Mouse (Mus musculus) G1E (cell line): ENCODE data around the gene Gmnn. TPM values are rescaled to one million over a fixed set of nuclear protein-coding genes. Genes with fewer than 3 reads are reported as not detected.

Source experiments
- ATAC-seq: 2 replicates; pipeline ENCODE4 v1.8.0; 2016; ENCODE audit warnings: mild to moderate bottlenecking; ENCODE audit not compliant: insufficient number of reproducible peaks, poor library complexity, low FRiP score, severe bottlenecking; ENCODE audit errors: extremely low read depth
- DNase-seq: peaks from one replicate; pipeline ENCODE4 v3.0.0; 2012; ENCODE audit warnings: low spot score
- H3K27me3 ChIP-seq: 2 replicates; pipeline ENCODE4 v1.6.1; 2012; ENCODE audit warnings: mild to moderate bottlenecking, low read length, inconsistent platforms; ENCODE audit not compliant: insufficient read depth
- H3K36me3 ChIP-seq: replicated peaks from 2 replicates; pipeline ENCODE3; 2012; ENCODE audit warnings: mild to moderate bottlenecking, inconsistent platforms
- H3K4me1 ChIP-seq: 2 replicates; pipeline ENCODE4 v1.6.1; 2012; ENCODE audit warnings: low read depth, low read length, inconsistent platforms, mixed read lengths; ENCODE audit not compliant: insufficient read depth
- H3K4me3 ChIP-seq: 2 replicates; pipeline ENCODE4 v1.5.1; 2012; ENCODE audit warnings: low read depth, mild to moderate bottlenecking, inconsistent platforms, low read length, moderate library complexity, mixed read lengths
- H3K9me3 ChIP-seq: replicated peaks from 2 replicates; pipeline ENCODE4 v1.6.1; 2012; ENCODE audit warnings: inconsistent platforms
- CTCF ChIP-seq: IDR thresholded peaks from 2 replicates; pipeline ENCODE4 v1.5.1; 2012; ENCODE audit warnings: low read depth, low read length, inconsistent platforms, mixed read lengths
- GATA1 ChIP-seq: IDR thresholded peaks from 2 replicates; pipeline ENCODE4 v1.6.1; 2012; ENCODE audit warnings: borderline replicate concordance, low read length, inconsistent platforms, mixed read lengths
- GATA2 ChIP-seq: IDR thresholded peaks from 2 replicates; pipeline ENCODE4 v1.6.1; 2012; ENCODE audit warnings: low read depth, low read length, inconsistent platforms, borderline replicate concordance
- POLR2AphosphoS5 ChIP-seq: IDR thresholded peaks from 2 replicates; pipeline ENCODE4 v1.6.1; 2012; ENCODE audit warnings: low read depth, low read length, inconsistent platforms; ENCODE audit not compliant: insufficient replicate concordance
- TAL1 ChIP-seq: conservative IDR thresholded peaks from 2 replicates; pipeline ENCODE4 v1.6.1; 2012; ENCODE audit warnings: low read depth, low read length, inconsistent platforms, mixed read lengths
- polyA plus RNA-seq: library from polyadenylated mRNA; stranded (reverse); fragments of >175 nt; gene quantifications from 2 replicates; pipeline ENCODE4 v1.2.3, GENCODE M21; 2012
- total RNA-seq, 2 experiments: library from RNA; stranded (forward) in 1 of 2; stranded (reverse) in 1 of 2; fragments of 200-1000 nt in 1 of 2; fragments of >200 nt in 1 of 2; fragmentation: Nextera tagmentation in 1 of 2; gene quantifications; 2 replicates each; pipeline ENCODE4 v1.2.3; 2014 to 2017

Gmnn gene
- total and polyA plus RNA-seq, 3 experiments = 18.8 to 295 (median 57.2) TPM

DNA sequence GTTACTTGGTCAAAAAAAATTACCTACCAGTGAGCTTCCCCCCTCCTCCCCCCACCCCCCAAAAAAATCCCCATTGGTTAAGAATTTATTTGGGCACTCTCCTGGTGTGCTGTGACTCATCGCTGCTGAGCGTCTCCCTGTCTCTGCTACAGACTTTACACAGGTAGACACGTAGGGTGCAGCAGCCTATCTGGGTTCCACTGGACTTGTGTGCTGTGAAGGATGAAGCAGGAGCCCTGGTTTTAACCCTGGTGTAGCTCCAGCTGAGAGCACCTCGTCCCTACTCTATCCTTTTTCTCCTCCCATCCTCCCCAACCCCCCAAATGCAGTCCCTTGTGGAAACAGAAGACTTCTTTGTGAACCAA is 37.3 kb downstream of the Gmnn start:
- DNase-seq (no peak), ATAC-seq (no peak)
- Histone ChIP-seq H3K27me3 (peaks cover 8% of the 10 kb centered on the region), H3K4me1 (no peaks in the 10 kb centered on the region), H3K36me3 (no peaks in the 10 kb centered on the region), H3K4me3 (no peak overlapping the region), H3K9me3 (no peaks in the 10 kb centered on the region)
- TF ChIP-seq POLR2AphosphoS5 (no peak), TAL1 (no peak), CTCF (no peak), GATA2 (no peak), GATA1 (no peak)

DNA sequence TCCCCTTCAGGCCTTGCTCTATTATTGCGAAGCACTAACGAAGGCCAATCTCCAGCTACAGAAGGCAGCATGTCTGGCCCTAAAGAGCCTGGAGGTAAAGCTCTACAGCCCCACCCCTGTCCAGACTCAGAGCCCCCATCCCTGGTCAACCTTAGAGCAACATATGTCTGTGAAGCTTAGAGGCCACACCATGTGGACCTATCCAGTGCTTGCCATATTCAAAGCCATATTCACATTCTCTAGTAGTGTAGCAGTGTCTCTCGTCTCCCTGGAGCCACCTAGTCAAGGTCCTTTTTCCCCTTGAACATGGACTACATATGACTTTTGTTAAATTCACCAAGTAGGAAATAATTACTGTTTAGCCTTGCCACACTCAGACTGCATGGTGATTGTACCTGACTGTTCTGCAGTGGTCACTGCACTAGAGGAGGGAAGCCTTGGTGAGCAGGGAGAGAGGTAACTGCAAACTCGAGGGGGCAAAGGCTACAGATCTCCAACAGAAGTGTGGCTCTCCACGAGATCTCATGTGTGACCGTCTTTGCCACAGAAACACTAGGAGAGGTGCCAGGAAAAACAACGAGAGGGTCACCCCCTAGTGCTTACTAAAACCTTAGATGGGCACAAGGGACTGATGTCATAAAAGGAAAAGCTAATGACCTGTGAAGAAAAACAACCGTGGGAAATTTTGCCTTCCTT is 37.9 kb downstream of the Gmnn start:
- H3K36me3 ChIP-seq = no peaks in the 10 kb centered on the region
- ATAC-seq (no peak), DNase-seq (no peak)
- TF ChIP-seq GATA2 = no peak
- no peak for TF ChIP-seq TAL1
- no peak for TF ChIP-seq CTCF
- TF ChIP-seq GATA1 = no peak
- TF ChIP-seq POLR2AphosphoS5 = no peak
- peaks cover 8% of the 10 kb centered on the region for H3K27me3 ChIP-seq
- no peak overlapping the region for H3K4me3 ChIP-seq
- no peaks in the 10 kb centered on the region for H3K4me1 ChIP-seq
- no peaks in the 10 kb centered on the region for H3K9me3 ChIP-seq

DNA sequence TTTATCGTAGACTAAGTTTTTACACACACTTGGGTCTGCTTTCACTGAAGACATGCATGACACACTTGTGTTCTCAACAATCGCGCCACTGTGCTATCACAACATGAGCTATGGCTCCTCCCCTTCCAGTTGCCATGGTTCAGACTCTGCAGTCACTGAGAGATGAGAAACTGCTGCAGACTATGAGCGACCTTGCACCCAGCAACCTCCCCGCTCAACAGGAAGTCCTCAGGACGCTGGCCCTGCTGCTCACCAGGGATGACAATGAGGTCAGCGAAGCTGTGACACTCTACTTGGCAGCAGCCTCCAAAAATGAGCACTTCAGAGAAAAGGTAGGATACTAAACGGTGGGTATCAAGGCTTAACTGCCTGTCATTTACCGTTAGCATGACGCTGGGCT is 40.2 kb downstream of the Gmnn start:
- no peak for TF ChIP-seq GATA1
- no peak for ATAC-seq

DNA sequence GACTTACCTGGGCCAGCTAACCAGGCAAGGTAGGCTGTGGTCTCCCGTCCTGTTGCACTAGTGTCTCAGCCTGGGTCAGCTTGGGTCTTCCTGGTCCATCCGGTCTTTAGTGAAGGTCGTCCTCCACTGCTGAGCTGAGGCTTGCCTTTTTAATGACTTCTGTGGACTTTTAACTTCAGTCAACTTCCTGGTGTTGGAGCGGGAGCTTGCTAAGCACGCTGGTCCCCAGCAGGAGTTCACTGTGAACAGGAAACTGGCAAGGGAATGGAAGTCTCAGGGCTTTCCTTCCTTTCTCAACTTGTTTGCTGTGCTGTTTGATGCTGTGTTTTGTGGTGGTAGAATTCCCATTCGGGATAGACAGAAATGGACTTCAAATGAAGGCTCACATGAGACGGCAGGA is 44.0 kb downstream of the Gmnn start:
- no peaks in the 10 kb centered on the region for H3K36me3 ChIP-seq
- no peak for ATAC-seq
- no peak for DNase-seq
- TF ChIP-seq GATA2 (no peak), TAL1 (no peak), CTCF (no peak), GATA1 (no peak), POLR2AphosphoS5 (no peak)
- no peak overlapping the region for H3K4me3 ChIP-seq
- H3K27me3 ChIP-seq = peaks cover 22% of the 10 kb centered on the region
- H3K9me3 ChIP-seq = no peaks in the 10 kb centered on the region
- H3K4me1 ChIP-seq = peaks cover 7% of the 10 kb centered on the region

More for the DNA sequence above, 40.2 kb downstream of the Gmnn start:
- peaks cover 7% of the 10 kb centered on the region; the same call in 1 of the 2 replicates for H3K27me3 ChIP-seq
- H3K4me1 ChIP-seq = no peaks in the 10 kb centered on the region
- no peaks in the 10 kb centered on the region for H3K9me3 ChIP-seq
- no peaks in the 10 kb centered on the region for H3K36me3 ChIP-seq
- H3K4me3 ChIP-seq = no peak overlapping the region
- DNase-seq = no peak

DNA sequence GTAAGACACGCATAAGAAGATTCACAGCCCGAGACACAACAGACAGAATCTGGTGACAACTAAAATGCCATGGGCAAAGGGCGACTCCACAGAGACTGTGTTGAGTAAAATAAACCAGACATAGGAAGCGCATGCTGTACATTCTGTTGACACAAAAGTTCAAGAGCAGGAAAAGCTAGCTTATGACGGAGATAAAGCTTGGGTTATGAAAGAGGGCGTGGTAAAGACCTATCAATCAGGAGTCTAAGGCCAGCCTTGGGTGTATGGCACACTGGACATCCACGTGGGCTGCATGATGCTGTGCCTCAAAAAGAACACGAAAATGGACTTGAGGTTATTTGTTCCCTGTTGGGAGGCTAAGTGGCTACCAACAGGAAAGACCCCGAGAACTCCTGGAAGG is 45.3 kb downstream of the Gmnn start:
- H3K36me3 ChIP-seq = no peaks in the 10 kb centered on the region
- peaks cover 25% of the 10 kb centered on the region for H3K27me3 ChIP-seq
- no peak for ATAC-seq
- no peaks in the 10 kb centered on the region for H3K9me3 ChIP-seq
- no peak overlapping the region for H3K4me3 ChIP-seq
- H3K4me1 ChIP-seq = peaks cover 7% of the 10 kb centered on the region
- TF ChIP-seq TAL1 = no peak
- TF ChIP-seq CTCF = no peak
- no peak for TF ChIP-seq GATA1
- no peak for TF ChIP-seq POLR2AphosphoS5
- no peak for TF ChIP-seq GATA2
- no peak for DNase-seq

DNA sequence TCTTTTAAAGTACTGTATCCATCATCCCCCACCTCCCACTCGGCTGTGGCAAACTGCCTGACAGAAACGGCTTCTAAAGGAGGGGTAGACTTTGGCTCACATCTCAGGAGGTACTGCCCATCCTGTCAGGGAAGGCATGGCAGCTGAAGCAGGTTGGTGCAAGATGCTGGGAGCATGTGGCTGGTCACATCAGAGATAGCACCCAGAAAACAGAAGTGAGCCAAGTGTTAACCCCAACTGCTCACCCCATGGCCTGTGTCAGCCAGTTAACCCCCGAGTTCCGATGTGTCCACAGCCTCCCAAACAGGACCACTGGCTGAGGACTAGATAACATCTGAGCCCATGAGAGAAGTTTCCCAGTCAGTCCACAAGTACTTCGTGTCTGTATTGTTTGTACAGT is 46.1 kb downstream of the Gmnn start:
- TF ChIP-seq CTCF (no peak), GATA2 (no peak), TAL1 (no peak), GATA1 (no peak), POLR2AphosphoS5 (no peak)
- no peak for DNase-seq
- Histone ChIP-seq H3K36me3 (no peaks in the 10 kb centered on the region), H3K27me3 (peaks cover 34% of the 10 kb centered on the region), H3K4me3 (no peak overlapping the region), H3K4me1 (peaks cover 7% of the 10 kb centered on the region), H3K9me3 (no peaks in the 10 kb centered on the region)
- ATAC-seq = no peak

DNA sequence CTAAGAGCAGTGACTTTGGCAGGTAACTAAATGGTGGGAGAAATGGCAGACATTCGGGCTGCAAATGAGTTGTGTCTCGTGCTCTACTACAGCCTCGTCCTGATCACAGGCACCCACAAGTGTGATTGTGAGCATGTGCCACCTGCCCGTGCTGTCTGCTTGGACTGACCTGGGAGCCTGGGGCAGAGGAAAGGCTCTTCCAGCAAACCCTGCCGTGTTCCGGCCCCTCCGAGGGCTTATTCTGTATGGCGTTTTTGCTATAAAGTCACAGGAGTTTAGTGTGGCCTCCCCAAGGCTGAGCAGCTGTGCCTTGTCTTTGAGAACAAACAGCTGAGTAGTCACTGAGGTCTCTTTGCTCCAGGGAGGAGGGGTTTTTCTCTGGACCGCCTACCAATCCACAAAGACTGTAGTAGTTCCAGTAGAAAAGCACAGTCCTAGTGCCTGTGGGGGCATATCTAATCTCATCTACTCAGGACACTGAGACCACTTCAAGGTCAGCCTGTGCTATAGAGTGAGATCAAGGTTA is 47.3 kb downstream of the Gmnn start:
- Histone ChIP-seq H3K4me3 (no peak overlapping the region), H3K36me3 (no peaks in the 10 kb centered on the region), H3K9me3 (no peaks in the 10 kb centered on the region), H3K4me1 (peaks cover 7% of the 10 kb centered on the region), H3K27me3 (peaks cover 42% of the 10 kb centered on the region)
- TF ChIP-seq POLR2AphosphoS5 = no peak
- no peak for TF ChIP-seq CTCF
- TF ChIP-seq GATA1 = no peak
- TF ChIP-seq GATA2 = no peak
- no peak for TF ChIP-seq TAL1
- no peak for DNase-seq
- no peak for ATAC-seq
